Mouse (Mus musculus) yolk sac, embryonic 10.5 days (tissue): Measurements from ENCODE around the gene Iqck.
A peak's percentile ranks its signal among the peaks of the same experiment; 100 is the strongest.

Source experiments
- DNase-seq: peaks from one replicate; pipeline ENCODE4 v3.0.0-alpha.2; 2017; ENCODE audit warnings: low spot score

The Iqck gene

DNA sequence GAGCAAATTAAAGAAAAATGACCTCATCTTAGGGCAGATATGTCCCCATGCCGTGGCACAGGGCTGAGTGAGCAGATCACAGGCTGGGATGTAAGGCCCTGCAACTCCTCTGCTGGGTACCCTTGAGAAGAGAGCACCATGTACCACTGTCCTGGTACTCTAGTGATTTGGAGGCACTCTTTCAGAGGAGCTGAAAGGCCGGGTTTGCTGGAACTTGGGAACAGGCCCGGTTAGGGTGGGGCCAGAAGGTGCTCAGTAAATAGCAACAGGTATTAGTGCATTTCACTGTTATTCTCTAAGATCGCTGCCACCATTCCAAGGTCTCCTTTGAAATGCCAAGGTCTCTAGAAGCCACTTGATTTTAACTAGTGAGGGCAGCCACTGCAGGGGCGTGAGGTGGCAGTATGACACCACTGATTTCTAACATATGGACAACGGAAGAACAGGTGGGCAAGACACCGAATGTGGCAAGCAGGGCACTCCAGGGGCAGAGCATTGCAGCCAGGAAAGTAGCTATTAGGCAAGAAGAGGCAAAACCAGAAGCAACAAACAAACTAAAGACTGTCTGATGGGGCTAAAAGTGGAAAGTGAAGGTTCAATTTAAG is 59.1 kb downstream of the Iqck start:
- DNase-seq, result no peak

- no peak for DNase-seq
These were observed 63.9 kb downstream of the Iqck start for GRCm38 (mm10) chr7:118919261-118920006.

DNA sequence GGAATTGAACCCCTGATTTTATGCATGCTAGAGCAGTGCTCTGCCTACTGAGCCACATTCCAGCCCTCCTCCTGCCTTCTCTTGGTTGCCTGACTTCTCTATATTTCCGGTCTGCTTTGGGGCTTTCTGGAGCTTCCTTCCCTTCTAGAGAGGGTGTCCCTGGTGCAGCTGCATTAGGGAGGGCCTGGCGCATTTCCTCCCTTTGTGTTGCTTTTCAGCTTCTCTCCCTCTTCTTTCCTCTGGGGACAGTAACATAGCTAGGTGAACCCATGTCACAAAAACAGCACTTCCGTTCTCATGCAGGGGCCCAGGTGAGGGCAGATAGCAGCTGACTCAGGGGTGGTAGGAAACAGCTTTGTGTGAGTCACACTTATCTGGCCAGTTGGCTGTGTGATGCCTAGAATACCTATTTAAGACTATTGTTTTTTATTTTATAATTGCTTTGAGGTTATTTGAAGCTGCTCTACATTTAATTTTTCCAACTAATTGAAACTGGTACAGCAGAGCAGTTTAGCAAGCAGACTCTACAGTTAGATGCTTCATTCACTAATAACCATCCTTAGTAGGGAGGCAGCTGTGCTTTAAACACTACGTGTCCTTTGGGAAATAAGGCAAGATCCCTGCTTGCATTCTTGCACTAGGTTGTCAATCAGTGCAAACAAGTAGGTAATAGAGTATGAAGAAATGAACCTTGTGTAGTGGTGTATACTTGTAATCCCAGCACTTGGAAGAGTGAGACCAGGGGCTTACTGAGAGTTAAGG is 67.1 kb downstream of the Iqck start:
- no peak for DNase-seq

GRCm38 (mm10) chr7:118925547-118925946 is 70.0 kb downstream of the Iqck start:
- no peak for DNase-seq

GRCm38 (mm10) chr7:118926516-118927260 is 71.1 kb downstream of the Iqck start:
- DNase-seq, result no peak

DNA sequence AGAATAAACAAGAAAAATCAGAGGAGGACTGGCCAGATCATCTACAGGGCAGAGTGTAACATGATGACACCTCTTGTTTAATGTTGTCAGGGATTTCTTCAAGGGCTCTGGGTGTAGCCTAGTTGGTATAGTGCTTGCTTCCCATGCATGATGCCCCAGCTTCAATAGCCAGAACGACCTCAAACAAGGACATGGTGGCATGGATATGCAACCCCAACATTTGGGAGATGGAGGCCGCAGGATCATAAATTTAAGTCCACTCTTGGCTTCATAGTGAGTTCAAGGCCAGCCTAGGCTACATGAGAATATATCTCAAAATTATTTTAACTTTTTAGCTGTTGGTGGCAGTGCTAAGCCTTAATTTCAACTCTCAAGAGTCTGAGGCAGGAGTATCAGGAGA is 71.7 kb downstream of the Iqck start:
- DNase-seq, result no peak

DNA sequence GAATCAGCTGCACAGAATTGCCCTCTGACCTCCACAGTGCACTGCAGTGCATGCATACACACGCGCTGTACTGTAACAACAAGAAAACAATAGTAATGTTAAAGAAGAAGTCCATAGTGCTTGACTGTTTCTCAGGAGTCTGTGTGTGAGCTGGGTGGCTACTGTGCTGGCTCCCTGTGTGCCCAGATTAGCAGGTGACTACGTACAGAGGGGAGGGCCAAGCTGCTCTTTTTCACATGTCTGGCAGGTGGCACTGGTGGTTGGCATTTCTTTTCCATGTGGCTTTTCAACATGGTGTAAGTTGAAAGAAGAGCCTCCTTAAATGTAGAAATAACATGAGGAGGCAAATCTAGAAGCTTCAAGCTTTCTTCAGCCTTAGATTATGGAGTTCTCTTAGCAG is 72.8 kb downstream of the Iqck start:
- no peak for DNase-seq

GRCm38 (mm10) chr7:118928916-118929315 is 73.4 kb downstream of the Iqck start:
- no peak for DNase-seq

DNA sequence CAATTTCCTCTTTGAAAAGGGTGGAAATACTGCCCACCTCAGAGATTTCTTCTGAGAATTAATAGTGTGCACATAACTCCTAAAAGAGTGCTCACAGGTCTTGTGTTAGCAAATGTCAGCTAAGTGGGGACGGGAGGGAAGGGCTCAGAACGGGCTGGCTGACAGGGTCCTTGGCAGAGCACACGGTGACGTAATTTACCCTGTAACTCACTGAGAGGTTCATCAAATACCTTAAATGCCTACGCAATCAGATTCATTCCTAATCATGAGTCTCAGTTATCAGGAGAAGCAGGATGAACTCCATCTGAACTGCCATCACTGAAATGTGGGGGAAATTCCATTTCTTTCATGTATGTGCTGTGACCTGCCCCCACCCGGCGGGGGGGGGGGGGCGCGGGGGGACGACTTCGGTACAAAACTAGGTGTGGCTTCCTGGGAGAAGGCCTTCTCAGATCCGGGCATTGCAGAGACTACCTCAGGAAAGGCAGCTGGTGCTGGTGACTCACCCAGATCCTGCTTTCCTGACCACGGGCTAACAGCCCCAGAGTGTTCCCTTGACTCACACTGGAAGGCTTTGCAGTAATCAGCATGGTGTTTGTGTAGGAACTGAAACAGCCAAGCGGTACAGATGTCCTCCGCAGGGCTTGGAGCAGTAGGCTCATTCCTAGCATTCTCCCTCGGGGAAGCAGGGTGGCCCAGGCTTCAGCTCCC is 74.2 kb downstream of the Iqck start:
- peak; percentile 18 for DNase-seq

DNA sequence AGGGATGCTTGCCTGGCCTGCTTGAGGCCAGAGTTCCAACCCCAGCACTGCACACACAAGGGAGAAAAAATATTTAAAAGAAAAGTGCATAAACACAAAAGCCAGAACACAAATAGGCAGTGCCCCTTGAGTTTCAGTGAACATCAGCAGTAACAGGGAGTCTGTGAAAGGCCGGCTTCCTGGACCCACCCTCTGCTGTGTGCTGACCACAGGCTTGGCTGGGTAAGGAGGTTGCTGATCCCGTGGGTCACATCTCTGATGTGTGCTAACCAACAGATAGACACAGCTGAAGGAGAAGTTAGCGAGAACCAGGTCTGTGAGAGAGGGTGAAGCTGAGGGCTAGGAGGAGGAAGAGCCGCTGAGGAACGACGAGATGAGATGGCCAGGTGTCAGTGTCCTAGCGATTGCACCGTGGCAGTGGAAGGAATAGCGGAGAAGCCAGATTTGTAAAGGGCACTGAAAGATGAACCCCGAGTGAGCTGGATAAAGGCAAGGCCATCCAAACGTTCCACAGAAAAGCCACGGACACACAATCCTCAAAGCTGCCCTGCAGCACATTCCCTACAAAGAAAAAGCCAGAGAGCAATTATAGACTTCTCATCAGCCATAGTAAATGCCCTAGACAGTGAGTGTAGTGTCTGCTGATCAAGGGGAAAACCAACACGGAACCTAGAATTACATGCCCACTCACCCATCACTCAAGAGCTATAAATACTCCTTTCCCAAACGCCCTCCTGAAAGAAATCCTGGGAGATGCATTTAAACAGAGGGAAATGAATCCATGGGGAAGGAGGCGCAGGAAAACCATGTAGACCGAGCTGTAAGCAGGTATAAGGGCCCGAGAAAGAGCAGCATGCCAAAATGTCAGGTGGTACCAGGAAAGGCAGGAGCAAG is 76.2 kb downstream of the Iqck start:
- no peak for DNase-seq

GRCm38 (mm10) chr7:118935306-118935705 is 79.8 kb downstream of the Iqck start:
- DNase-seq, result no peak

DNA sequence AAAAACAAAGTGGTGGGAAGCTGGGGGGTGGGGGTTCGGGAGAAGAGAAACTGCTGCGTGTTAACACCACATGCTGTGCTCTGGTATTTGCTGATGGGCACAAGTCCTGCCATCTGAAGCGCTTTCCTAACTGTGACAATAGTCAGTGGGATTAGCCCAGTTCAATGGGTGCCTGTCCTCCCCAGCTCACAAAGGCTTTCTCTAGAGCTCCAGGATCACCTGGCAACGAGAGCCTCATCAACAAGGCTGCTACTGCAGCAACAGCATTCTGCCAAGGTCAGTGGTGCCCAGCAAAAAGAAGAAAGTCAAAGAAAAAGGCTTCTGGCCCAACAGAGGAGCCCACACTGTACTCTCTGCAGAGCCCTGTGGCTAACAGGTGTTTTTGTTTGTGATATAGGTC is 81.3 kb downstream of the Iqck start:
- DNase-seq, result no peak

- no peak for DNase-seq
These were observed 82.2 kb downstream of the Iqck start for GRCm38 (mm10) chr7:118937469-118938387.

- no peak for DNase-seq
These were observed 86.7 kb downstream of the Iqck start for GRCm38 (mm10) chr7:118942297-118942696.

- DNase-seq, result no peak
These were observed 87.6 kb downstream of the Iqck start for GRCm38 (mm10) chr7:118943170-118943569.

- DNase-seq, result no peak
These were observed 89.3 kb downstream of the Iqck start for GRCm38 (mm10) chr7:118944884-118945283.

GRCm38 (mm10) chr7:118947241-118947640 is 91.7 kb downstream of the Iqck start:
- DNase-seq, result no peak

DNA sequence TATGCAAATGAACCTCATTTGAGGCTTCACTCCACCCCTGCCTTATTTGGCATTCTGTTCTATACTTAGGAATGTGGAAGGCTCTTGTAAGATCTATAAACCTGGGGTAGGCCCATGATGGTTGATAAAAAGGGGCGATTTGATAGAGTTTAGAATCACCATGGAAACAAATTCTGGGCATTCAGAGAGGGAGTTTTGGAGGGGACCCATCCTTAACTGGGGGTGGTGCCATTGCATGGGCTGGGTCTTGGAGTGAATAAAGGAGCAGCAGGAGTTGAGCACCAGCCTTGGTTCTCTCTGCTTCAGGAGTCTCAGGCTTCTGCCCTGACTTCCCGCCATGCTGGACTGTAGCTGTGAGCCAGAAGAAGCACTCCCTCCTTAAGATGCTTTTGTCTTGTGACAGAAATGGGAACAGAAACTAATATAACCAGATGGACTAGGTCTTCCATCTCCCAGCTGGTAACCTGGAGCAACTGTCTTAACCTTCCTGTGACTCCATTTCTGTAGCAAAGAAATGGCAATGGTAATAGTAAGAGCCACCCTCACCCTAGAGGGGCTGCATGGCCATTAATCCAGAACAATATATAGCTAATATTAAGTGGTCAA is 93.2 kb downstream of the Iqck start:
- no peak for DNase-seq

DNA sequence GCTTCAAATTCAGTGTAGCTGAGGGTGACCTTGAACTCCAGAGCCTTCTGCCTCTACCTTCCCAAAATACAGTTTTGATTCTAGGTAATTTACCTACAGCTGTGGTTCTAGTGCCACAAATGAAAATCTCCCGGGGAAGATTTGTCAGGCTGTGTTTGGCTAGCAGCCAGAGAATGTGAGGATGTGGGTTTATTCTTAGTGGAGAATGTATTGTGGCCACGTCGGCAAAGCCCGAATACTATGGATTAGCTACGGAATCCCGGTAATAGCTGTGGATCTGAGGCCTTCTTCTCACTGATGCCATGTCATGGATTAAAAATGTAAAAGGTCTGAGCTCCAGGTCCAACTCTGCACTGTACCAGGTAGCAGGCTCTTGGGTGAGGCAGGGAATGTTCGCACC is 94.2 kb downstream of the Iqck start:
- DNase-seq, result no peak
